Mouse (Mus musculus) thymus, postnatal 10 days (tissue): ENCODE measurements around the gene Inf2.

Source experiments
- DNase-seq, 2 experiments: peaks; one replicate each; pipeline ENCODE4 v3.0.0; 2021; ENCODE audit warnings: low spot score in 2 of 2

Inf2 gene

DNA sequence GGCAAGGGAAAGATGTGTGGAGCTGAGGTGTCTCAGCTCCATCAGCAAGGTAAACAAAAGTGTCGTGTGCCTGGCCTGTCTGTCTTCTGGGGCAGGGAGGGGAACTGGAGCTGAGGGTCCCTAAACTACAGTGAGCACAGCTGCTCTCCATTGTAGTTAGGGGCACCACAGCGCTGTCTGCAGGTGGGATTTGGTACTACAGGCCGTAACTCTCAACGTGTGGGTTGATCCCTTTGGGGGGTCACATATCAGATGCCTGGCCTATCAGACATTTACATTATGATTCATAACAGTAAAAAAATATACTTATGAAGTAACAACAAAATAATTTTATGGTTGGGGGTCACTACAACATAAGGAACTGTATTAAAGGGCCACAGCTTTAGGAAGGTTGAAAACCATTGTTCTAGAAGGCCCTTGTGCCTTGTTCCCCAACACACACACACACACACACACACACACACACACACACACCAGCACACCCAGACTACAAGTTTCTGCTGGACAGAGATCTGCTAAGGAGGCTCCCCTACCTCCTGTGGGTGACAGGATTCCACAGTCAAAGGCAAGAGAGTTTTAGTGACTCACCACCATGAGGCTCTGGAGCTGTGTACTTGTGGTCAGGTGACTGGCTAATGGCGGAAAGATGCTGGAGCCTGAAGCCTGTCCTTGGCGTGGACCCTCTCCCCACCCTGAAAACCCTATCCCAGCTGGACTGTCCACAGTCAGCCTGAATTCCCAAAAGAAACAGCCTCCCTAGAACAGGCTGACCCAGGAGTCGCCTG is 38.7 kb downstream of the Inf2 start:
- peak in 1 of 2 experiments; percentile 33 for DNase-seq

DNA sequence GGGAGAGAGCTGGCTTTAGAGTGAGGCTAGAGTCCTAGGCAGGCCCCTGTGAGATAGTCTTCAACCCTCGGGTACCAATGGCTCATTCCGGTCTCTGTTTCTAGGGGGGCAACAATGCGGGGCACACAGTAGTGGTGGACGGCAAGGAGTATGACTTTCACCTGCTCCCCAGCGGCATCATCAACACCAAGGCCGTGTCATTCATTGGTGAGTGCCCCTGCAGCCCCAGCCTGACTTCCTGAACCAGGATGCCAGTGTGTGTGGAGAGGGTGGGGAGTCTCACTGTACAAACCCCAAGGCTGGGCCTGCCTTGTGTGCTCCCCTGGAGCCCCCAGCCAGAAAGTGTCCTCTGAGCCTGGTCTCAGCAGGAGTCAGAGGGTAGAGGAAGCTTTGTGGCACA is 39.6 kb downstream of the Inf2 start:
- no peak for DNase-seq

DNA sequence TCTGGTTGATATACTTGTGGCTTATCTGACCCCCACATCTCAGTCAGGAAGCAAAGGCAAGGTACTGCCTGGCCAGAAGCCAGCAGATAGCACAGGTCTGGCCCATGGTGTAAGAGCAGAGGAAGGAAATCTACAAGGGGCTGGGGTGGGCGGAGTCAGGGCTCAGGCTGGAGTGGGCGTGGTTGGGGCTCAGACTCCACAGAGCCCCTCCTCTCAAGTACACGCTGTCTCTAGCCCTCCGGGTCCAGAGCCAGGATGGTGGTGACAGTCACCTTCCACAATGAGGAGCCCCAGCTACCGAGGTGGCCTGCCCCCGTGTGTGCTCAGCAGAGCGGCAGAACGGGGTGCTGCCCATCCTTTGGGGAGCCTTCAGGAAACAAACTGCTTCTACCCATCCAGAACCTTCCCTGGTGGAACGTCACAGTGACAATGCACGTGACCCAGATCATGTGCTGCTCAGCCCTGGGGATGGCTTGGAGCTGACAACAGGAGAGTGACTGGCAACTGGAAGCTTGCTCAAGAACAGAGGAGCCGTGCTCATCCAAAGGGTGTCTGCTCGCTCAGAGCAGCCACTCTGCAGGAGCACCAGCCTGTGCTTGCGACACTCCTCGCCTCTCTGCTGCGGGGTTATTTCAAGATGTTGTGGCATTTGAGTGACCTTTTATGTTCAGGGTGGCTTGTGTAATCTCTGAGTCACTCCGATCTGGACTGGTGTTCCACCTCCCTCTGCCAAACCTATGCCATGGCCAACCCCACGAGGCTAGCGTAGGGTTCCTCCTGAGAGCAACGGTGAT is 40.5 kb downstream of the Inf2 start:
- peak; percentile 54 to 70 for DNase-seq

DNA sequence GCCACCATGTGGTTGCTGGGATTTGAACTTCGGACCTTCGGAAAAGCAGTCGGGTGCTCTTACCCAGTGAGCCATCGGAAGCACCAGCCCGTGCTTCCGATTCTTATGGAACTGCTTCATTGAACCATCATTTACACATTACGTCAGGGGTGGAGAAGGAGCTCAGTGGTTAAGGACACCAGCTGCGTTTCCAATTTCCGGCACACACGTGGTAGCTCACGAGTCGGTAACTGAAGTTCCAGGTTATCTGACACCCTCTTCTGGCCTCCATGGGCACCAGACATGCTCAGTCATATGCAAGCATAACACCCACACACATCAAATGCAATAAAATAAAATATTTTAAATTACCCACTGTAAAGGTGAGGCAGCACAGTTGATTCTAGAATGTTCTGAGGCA is 41.4 kb downstream of the Inf2 start:
- DNase-seq: no peak

DNA sequence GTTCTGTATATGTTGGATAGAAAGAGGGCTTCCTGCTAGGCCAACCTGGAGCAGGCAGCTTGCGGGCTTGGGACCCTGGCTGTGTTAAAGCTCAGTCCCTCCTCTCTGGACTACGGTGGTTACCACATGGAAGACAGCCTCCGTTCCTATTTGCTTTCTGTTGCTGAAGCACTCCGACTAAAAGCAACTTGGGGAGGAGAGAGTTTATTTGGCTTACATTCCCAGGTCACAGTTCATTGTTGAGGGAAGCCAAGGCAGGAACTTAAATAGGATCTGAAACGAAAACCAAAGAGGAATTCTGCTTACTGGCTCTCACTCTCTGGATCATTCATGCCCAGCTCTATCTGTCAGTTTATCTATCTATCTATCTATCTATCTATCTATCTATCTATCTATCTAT is 42.2 kb downstream of the Inf2 start:
- no peak for DNase-seq

DNA sequence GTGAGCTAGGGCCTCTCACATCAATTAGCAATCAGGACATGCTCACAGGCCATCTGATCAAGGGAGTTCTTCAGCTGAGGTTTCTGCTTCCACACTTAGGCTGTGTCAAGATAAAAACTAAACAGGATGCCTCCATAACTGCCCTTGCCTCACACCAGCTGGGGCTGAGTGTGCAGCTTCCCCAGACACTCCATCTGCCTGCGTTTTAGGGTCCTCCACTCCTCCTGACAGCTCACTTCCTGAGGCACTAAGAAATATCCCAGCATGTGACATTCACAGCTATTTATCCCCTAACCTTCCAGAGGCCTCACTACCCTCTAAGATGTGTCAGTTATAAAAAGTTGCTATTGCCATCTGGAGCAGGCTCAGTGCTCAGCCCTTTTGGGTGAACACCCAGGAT is 42.9 kb downstream of the Inf2 start:
- DNase-seq: no peak

DNA sequence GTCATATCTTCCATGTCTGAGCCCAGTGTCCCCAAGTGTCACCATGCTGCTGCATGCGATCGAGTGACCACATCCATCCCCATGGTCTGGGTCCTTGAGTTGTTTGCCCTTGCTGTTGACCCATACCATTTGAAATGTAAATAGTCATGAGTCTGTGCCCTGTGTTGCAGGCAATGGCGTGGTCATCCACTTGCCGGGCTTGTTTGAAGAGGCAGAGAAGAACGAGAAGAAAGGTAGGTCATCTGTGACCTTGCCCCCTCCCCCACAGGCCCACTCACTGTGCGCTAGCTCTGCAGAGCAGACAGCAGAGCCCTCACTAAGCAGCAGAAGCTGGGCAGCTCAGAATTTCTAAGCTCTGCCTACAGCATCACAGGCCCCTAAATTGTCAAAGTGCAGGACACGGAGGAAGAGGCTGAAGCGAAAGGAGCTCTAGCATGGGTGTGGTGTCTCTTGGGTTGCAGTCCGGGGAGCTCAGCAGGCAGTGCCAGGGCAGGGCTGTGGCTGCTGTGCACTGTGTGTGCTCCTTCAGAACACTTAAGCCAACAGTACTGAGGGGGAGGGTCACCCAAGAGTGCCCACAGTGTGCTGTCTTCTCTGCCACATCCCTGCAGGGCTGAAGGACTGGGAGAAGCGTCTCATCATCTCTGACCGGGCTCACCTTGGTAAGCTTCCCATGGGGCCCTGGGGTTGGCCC is 43.6 kb downstream of the Inf2 start:
- no peak for DNase-seq

DNA sequence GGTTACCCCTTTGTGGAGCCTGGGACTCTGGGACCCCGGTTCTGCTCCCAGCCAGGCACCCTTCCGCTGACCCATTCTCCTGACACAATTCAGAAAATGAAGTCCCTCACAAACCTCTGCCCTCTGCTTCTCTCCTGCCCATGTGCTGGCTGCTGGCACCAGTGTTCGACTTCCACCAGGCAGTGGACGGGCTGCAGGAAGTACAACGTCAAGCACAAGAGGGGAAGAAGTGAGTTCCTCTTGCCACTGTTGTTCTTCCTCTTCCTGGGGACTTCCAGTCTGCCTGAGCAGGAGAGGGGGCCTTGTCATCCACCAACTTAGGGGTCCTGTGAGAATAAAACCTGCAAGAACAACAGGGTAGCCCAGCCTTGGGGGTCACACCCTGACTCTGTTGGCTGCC is 44.3 kb downstream of the Inf2 start:
- no peak for DNase-seq

DNA sequence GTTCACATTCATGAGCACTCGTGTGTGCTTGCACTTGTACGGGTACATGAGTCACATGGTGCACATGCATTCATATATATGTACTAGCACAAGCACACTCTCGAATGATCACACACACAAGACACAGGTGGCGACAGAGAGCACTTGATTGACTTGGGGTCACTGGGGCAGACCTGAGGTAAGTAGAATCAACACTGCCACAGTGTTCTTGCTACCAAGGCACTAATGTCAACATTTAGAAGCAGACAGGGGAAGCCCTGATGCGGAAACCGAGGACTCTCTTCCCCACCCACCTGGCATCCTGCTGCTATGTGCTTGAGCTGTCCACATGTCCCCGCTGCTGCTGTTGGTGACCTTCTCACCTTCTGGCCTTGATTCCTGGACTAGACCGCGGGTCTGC is 45.1 kb downstream of the Inf2 start:
- DNase-seq: no peak

DNA sequence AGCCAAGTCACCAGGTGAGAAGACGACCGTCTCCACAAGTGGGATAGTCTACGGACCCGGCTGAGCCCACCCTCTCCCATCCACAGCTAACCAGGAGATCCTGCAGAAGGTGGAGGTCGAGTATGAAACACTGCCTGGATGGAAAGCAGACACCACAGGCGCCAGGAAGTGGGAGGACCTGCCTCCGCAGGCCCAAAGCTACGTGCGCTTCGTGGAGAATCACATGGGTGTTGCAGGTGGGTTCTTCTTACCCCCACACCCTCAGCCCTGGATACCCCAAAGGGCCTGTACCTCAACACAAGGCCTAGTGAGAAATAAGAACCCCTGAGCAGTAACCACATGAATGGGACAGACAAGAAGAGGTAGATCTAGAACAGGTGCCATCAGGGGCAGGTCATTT is 50.9 kb downstream of the Inf2 start:
- DNase-seq: peak in 1 of 2 experiments; percentile 36

DNA sequence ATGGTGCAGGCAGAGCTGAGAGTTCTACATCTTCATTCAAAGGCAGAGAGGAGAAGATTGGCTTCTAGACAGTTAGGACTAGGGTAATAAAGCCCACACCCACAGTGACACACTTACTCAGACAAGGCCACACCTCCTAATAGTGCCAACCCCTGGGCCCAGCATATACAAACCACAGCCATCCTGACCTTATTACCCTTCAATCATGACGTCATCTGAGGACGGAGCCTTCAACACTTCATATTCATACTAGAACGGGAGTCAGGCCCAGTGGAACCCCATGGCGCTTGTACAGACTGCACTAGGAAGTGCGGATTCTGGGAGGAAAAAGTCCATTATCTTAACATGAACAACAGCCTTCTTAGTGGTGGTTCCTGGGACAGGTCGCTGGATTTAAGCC is 54.5 kb downstream of the Inf2 start:
- DNase-seq: no peak

DNA sequence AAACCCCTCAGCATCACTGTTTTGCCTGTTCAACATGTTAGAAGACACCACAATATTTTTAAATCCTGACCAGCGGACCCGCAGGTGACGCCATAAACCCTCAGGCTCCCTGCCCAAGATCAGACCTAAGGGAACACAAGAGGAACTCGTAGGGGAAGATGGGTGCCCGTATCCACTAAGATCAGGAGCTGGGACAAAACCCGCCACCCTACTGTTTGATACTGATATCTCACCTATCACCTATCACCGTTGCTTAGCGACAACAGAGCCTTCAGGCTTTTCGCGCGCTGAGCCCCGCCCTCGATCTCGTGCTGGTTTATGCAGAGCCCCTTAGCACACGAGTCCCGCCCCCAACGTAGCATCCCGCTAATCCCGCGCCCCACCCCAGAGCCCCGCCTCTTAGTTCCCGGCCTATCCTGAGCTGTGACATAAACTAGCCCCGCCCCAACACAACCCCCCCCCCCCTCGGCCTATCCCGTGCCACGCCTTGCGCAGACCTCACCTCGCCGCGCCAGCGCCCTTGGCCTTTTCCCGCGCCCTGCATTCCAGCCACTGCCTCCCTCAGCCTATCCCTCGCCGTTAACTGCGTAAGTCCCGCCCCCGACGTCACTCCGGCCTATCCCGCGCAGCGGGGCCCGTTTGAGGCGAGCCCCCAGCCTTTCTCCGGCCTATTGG is 55.7 kb downstream of the Inf2 start, which contains the start of gene Siva1:
Gene Siva1 (plus strand): TSS at position 500 of the 675 bp plus-strand sequence.
- DNase-seq: peak; percentile 94 to 98

DNA sequence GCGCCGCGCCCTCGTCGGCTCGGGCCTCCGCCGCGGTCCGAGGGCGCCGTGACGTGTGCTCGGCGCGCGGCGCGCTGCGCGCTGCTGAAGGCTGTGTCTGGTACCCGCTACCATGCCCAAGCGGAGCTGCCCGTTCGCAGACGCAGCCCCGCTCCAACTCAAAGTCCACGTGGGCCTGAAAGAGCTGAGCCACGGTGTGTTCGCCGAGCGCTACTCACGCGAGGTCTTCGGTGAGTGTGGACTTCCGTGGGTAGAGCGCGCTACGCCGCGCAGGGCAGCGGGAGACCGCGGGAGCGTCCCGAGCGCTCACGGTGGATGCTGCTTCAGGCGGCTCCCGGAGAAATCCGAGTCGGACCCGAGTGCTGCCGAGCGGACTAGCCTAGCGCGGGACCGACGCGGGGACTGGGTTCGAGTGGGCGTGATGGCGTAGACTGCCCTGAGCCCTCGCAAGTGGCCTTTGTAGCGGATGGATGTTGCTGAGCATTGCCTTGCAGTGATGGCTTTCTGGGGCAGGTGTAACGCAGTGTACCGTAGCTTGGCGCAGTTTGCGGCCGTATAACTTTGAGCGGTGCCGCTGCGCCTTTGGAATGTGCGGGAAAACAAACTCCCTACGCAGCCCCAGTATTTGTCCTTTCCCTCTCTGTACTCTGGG is 56.4 kb downstream of the Inf2 start:
- peak; percentile 37 to 49 for DNase-seq

DNA sequence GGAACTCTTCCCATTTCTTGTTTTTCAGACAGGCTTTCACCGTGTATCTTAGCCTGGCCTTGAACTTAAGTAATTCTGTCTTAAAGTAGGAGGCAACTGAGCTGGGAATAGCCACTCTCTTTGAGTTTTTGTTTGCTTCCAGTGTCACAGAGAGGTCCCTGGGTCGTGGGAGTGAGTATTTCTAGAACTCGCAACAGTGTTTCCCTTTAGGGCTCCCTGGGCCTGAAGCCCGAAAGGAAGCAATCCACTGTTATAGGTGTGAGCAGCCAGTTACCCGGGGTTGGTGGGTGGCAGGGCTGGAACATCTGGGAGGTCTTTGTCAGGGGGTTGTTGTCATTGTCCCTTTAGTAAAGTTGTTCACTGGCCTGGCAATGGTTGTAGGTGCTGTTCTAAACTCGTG is 57.6 kb downstream of the Inf2 start:
- DNase-seq: no peak

DNA sequence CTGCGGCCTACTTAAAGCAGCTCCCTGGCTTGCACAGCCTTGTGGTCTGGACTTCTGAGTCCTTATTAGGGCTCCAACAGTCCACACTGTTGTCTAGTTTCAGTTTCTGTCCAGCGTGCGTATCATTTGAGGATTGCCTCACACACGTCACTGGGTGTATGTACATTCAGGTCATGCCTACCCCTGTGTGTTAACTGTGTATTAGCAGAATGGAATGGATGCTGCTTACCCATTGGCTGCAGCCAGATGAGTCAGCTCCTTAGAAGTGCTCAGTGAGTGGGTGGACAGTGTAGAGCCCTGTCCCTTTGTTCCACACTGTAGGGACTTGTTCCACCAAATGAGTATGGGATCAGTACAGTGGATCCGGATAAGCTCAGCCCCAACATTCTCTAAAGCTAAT is 59.5 kb downstream of the Inf2 start:
- DNase-seq: no peak

DNA sequence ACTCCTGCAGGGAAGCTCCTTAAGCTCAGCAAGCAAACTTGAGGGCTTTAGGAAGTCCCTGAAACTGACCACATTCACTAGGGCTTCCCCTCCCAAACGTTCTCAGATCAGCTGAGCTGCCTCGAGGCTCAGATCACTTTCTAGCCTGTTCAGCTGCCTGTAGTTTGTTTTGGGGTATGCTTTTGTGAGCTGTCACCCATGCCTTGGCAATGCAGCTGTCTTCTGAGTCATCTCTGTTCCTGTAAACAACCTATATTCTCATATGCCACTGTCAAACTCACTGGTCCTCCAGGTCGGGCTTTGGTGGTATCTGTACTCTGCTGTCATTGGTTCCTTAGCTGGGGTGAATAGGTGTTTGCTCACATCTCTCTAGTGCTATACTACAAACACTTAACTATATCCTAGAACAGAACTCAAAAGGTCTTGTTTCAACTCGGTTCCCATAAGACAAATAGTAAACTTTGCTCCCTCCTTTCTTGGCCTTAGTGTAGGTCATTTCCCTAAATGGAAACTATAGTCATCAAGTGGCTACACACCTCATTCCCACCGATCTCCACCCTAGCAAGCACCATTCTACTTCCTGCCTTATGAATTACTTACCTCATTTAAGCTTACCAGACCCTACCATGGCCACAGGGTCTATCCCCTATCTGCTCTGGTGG is 63.3 kb downstream of the Inf2 start:
- DNase-seq: no peak

DNA sequence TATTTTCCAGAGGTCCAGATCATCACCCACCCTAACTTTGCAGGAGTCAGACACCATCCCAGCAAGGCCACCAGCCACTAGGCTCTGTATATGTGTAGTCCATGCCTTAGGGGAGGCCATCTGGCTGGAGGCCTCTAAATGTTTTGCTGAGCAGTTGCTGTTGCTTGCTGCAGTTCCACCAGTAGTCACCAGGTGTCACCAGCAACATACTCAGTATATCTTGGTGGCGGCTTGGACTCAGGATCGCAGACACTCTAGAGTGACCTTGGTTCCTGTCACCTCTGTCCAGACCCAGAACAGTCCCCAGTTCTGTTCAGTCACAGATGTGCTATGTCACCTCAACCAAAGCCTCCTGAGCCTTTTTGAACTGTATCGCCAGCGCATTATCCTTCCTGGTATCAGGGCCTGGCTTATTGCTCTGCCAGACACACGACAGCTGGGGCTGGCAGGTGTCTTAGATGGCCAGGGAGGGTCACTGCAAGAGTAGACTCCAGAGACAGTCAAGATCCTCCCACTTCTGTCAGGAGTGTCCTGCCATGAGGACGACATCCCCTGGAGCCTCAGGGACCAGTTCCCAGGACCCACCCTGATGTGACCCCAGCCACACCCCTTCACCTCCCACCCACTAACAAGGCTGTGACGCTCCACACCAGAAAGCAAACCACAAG is 64.7 kb downstream of the Inf2 start:
- DNase-seq: peak; percentile 53 to 74

DNA sequence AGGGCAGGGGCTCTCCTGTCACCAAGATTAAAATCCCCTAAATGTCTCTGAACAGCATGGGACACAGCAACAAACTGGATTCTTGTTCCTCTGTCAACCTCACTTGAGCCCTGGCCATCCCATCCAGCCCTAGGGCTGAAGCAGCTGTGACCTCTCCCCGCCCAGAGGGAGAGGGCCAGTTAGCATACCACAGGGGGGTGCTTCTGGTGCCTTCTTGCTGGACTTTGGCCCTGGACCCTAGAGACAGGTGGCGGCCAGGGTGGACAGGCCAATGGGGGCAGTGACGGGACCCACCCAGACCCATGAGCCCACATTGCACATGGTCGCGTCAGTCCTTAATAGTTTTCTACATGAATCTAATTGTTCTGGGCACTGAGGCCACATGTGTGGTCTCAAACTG is 65.5 kb downstream of the Inf2 start:
- no peak for DNase-seq

DNA sequence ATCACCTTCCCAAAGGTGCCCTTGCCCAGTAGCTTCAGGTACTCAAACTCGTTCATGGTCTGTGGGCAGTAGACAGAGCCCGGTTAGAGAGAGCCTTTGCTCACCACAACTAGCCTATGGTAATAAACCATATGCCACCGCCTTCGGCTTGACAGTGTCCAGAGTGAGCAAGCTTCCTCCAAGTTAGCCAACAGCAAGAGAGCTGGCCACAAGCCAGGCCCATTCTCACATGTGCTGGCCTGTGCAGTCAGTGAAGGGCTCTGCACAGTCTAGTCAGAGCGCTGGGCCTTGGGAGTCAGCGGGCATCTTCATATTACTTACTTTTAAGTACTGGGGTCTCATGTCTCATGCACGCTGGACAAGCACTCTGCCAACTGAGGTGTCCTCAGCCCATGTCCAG is 70.0 kb downstream of the Inf2 start:
- no peak for DNase-seq

DNA sequence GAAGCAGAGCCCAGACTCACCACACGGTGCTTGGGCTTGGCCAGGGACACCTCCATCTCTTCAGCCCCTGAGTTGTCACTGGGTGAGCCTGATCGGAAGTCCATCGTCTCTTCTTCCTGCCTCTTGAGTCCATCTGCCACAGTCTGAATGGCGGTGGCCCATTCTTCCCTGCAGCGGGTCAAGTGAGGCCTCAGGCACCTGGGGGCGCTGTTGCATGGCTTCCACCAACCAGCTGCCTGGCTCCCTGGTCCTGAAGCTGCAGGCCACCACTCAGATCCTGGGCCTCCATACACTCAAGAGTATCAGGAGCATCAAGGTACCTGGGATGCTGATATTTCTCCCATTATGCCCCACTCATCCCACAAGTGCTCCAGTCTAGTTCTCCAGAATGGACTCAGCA is 70.5 kb downstream of the Inf2 start:
- peak in 1 of 2 experiments; percentile 72 for DNase-seq
